Mouse (Mus musculus) kidney, embryonic 15.5 days (tissue): ENCODE measurements around the gene Fam178b. TPM values are rescaled to one million over a fixed set of nuclear protein-coding genes. Genes with fewer than 3 reads are reported as not detected.
A peak's percentile ranks its signal among the peaks of the same experiment; 100 is the strongest.

Experiments
- ATAC-seq: fragments of 200-750 bp; cut with Nextera tagmentation; replicated peaks from 2 replicates; pipeline ENCODE4 v1.8.0; 2017; ENCODE audit warnings: moderate TSS enrichment; ENCODE audit not compliant: low FRiP score
- H3K27ac ChIP-seq: fragments of 300-500 bp; sonication (generic); 2 replicates; pipeline ENCODE4 v1.5.1; 2015; ENCODE audit warnings: mild to moderate bottlenecking, inconsistent platforms
- H3K27me3 ChIP-seq: fragments of 300-500 bp; sonication (generic); 2 replicates; pipeline ENCODE4 v1.6.1; 2015; ENCODE audit warnings: inconsistent platforms
- H3K36me3 ChIP-seq: fragments of 300-500 bp; sonication (generic); 2 replicates; pipeline ENCODE4 v1.6.1; 2015; ENCODE audit warnings: inconsistent platforms
- H3K4me1 ChIP-seq: fragments of 300-500 bp; sonication (generic); 2 replicates; pipeline ENCODE4 v1.6.1; 2015; ENCODE audit warnings: inconsistent platforms
- H3K4me2 ChIP-seq: fragments of 300-500 bp; sonication (generic); 2 replicates; pipeline ENCODE4 v1.6.1; 2015; ENCODE audit warnings: moderate library complexity, mild to moderate bottlenecking, inconsistent platforms
- H3K4me3 ChIP-seq: fragments of 300-500 bp; sonication (generic); replicated peaks from 2 replicates; pipeline ENCODE4 v1.5.1; 2015; ENCODE audit warnings: mild to moderate bottlenecking, inconsistent platforms
- H3K9ac ChIP-seq: fragments of 300-500 bp; sonication (generic); 2 replicates; pipeline ENCODE4 v1.6.1; 2015; ENCODE audit warnings: mild to moderate bottlenecking, inconsistent platforms
- H3K9me3 ChIP-seq: fragments of 300-500 bp; sonication (generic); replicated peaks from 2 replicates; pipeline ENCODE4 v1.6.1; 2016; ENCODE audit warnings: inconsistent platforms
- WGBS: fragments of 180-500 bp; shearing (Covaris S2); methylation state at CpG from one replicate; pipeline ENCODE4 v1.1.7; 2015; ENCODE audit warnings: mixed read lengths; 5-methylcytosine and 5-hydroxymethylcytosine counted together
- polyA plus RNA-seq: library from polyadenylated mRNA; unstranded; fragments of >200 nt; fragmentation: Nextera tagmentation; extraction: Ambion mirVana; gene quantifications from 2 replicates; pipeline ENCODE4 v1.2.1, GENCODE M21; 2015

Gene Fam178b
- polyA plus RNA-seq, 1 experiment from 2014 or later = 1.3 TPM

DNA sequence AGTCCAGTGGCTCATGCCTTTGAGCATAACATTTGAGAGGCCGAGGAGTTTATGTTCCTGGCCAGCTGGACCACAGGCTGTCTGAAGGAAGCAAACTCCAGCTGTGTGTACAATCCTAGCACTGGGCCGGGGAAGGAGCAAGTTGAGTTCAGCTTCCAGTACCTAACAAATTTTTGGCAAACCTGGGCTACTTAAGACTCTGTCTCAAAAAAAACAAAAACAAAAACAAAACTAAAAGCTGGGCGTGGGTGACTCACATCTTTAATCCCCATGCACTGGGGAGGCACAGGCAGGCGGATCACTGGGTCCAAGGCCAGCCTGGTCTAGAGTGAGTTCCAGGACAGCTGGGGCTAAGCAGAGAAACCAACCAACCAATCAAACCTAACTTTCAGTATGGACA, 114.2 kb downstream of the Fam178b start:
- Histone ChIP-seq H3K36me3 (no peaks in the 10 kb centered on the region), H3K9ac (no peak overlapping the region), H3K9me3 (no peaks in the 10 kb centered on the region), H3K27me3 (no peaks in the 10 kb centered on the region), H3K4me2 (0 out of 2 replicates have a peak overlapping the region, but pooled peaks have one; percentile 22), H3K4me1 (peaks cover 87% of the 10 kb centered on the region), H3K4me3 (no peak overlapping the region), H3K27ac (peak overlapping the region; percentile 92)
- 55% methylated on average over 4 of the region's 4 CpGs for WGBS
- ATAC-seq = no peak

DNA sequence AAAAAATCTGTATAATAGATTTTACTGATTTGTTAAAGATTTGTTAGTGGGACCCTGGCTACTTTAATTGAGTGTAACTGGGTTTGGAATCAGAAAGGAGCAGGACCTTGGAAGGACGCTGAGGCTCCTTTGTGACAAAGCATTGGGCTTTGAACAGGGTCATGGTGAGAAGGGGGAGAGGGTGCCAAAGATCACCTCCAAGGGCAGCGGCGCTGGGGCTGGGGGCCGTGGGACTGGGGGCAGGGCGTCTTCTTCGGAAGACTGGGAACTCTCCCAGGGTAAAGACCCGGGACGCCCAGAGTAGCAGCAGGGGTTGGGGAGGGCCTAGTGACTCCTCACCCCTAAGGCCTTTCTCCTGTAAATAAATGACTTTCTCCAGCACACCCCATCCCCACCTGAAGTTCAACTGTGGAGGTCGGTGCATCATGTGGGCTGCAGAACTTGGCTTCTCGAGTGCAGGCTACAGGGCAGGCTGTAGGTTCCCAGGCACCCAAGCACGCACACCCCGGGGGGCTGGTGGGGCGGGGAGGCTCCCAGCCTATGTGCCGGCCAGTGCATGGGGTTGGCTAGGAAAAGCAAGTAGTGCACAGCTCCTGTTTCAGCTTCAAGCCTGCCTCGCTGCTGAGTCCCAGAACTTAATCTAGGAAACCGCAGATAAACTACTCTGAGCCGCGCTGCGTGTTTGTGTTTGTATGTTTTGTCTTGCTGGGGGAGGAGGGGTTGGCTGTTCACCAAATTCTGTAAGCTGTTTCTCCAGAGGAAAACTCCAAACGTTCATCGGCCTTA, 115.0 kb downstream of the Fam178b start:
- peak overlapping the region; percentile 22 for H3K4me2 ChIP-seq
- no peak overlapping the region for H3K4me3 ChIP-seq
- ATAC-seq = peak; percentile 75
- peaks cover 87% of the 10 kb centered on the region for H3K4me1 ChIP-seq
- H3K36me3 ChIP-seq = no peaks in the 10 kb centered on the region
- peak overlapping the region; percentile 92 for H3K27ac ChIP-seq
- 28% methylated on average over 21 of the region's 21 CpGs for WGBS
- H3K9ac ChIP-seq = no peak overlapping the region
- no peaks in the 10 kb centered on the region for H3K9me3 ChIP-seq
- no peaks in the 10 kb centered on the region for H3K27me3 ChIP-seq

DNA sequence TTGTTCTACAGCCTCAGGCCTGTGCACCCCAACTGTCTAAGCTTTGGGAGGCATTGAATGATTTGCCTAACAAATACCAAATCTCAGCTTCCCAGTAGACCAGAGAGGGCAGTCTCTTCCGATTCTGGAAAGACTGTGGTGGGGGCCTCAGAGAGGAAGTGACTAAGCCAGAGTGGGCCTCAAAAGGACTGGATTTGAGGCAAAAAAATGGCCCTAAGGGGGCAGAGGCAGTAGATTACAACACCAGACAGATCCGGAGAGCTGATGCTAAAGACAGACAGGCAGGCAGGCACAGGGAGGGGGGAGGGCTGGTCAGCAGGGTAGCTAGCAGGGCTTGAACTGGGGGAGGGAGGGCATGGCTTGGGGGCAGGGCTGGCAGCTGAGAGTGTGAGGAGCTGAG, 116.6 kb downstream of the Fam178b start:
- no peak overlapping the region for H3K4me3 ChIP-seq
- peaks cover 87% of the 10 kb centered on the region for H3K4me1 ChIP-seq
- no peaks in the 10 kb centered on the region for H3K27me3 ChIP-seq
- peak overlapping the region; percentile 43; the same call in 1 of the 2 replicates for H3K27ac ChIP-seq
- H3K9ac ChIP-seq = no peak overlapping the region
- H3K9me3 ChIP-seq = no peaks in the 10 kb centered on the region
- H3K4me2 ChIP-seq = no peak overlapping the region
- no peaks in the 10 kb centered on the region for H3K36me3 ChIP-seq
- 14% methylated on average over 2 of the region's 2 CpGs for WGBS
- no peak for ATAC-seq

DNA sequence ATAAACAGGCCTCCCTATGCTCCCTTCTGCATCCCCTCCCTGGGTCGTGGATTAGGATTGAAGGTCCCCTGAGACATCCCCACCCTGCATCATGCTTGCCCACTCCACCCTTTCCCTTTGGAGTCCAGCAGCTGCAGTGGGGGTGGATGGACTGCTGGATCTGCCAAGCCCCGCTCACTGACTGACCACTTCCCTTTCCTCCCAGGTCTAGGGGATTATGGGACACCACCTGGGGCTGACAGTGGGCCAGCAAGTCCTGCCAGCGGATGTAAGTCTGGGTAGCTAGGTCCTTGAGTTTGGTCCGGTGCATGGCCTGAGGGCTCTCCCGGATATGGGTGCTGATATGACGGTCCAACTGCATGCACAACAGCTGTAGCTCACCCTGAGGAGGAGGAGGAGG, 118.9 kb downstream of the Fam178b start:
- Histone ChIP-seq H3K4me2 (no peak overlapping the region), H3K4me1 (peaks cover 86% of the 10 kb centered on the region), H3K4me3 (no peak overlapping the region), H3K36me3 (no peaks in the 10 kb centered on the region), H3K9me3 (no peaks in the 10 kb centered on the region), H3K9ac (no peak overlapping the region), H3K27ac (0 out of 2 replicates have a peak overlapping the region, but pooled peaks have one; percentile 41), H3K27me3 (no peaks in the 10 kb centered on the region)
- no peak for ATAC-seq
- WGBS = 64% methylated on average over 6 of the region's 6 CpGs

DNA sequence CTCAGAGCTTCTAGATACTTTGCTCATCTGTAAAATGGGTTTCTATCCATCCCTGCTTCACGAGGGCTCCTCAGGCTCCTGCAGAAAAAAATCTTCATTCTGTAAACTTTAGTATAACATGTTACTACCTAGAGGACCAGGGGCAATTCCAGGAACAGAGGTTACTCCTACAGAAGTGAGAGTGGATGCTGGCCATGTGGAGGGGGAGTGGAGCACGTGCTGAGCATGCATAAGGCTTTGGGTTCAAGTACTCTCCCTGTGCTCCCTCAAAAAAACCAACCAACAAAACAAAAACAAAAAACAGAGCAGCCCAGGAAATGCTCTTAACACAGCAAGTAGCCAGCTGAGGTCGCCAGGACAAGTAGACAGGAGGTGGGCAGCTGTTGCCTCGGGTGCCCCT, 119.4 kb downstream of the Fam178b start:
- Histone ChIP-seq H3K9me3 (no peaks in the 10 kb centered on the region), H3K27ac (peak overlapping the region; percentile 100), H3K27me3 (no peaks in the 10 kb centered on the region), H3K9ac (no peak overlapping the region), H3K4me1 (peaks cover 86% of the 10 kb centered on the region), H3K4me2 (no peak overlapping the region), H3K36me3 (no peaks in the 10 kb centered on the region), H3K4me3 (no peak overlapping the region)
- 49% methylated on average over 4 of the region's 4 CpGs for WGBS
- ATAC-seq = no peak

DNA sequence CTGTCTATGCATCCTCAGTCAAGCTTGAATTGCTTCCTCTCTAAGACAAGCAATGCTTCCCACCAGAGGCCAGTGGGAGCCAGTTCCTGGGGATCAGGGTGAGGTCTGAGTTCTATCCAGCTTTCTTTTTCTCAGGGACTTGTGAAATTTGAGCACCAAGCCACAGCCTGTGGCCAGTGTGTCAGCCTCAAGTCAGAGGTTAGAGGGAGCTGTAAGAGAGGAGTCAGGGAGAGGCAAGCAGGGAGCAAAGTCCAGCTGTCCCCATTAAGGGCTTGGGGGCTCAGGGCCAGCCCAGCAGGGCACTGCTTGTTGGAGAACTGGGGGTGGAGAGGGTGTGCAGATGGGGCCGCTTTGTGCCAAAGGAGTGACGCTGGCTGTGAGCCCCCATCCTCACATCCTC, 119.8 kb downstream of the Fam178b start:
- 42% methylated on average over 2 of the region's 2 CpGs for WGBS
- peak; percentile 20 for ATAC-seq
- Histone ChIP-seq H3K4me3 (no peak overlapping the region), H3K9ac (no peak overlapping the region), H3K9me3 (no peaks in the 10 kb centered on the region), H3K4me2 (no peak overlapping the region), H3K27ac (peak overlapping the region; percentile 100), H3K4me1 (peaks cover 85% of the 10 kb centered on the region), H3K27me3 (no peaks in the 10 kb centered on the region), H3K36me3 (no peaks in the 10 kb centered on the region)

DNA sequence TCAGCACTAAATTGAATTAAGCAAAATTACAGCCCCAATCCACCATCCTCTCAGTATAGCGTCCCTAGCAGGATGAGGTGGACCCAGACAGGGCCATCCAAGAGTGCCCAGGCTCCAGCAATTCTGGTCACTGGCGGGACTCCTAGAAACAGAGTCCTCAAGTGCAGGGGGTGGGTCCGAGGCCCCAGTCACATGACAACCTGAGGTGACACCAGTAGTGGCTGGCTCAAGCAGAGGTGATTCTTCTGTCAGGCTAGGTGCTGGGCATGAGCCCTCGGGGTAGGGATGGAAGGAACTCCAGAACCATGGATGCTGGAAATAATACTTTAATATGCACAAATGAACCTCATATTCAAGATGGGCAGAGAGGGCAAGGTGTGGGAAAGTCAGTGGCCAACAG, 120.6 kb downstream of the Fam178b start:
- no peak for ATAC-seq
- Histone ChIP-seq H3K4me3 (no peak overlapping the region), H3K4me2 (no peak overlapping the region), H3K36me3 (no peaks in the 10 kb centered on the region), H3K27me3 (no peaks in the 10 kb centered on the region), H3K9ac (no peak overlapping the region), H3K27ac (peak overlapping the region; percentile 100; the same call in 1 of the 2 replicates), H3K9me3 (no peaks in the 10 kb centered on the region), H3K4me1 (peaks cover 77% of the 10 kb centered on the region)
- WGBS = 56% methylated on average over 4 of the region's 4 CpGs

DNA sequence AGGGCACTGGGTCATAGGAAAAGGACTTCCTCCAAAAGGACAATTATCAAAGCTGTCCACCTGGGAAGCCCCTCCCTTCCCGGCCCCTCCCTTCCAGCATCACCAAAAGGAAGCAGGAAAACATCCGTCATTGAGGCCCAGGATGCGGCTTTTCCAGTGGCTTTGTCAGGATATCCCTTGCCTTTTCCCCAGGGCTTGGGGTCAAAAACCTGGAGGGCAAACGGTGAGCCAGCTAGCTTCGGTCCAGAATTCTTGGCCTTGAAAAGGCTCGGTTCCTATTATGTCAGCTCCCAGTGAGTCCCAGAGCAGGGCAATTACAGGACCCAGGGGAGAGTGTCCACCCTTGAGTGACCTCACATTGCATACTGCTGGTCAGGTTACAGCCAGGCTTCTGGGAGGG, 122.1 kb downstream of the Fam178b start:
- H3K9me3 ChIP-seq = no peaks in the 10 kb centered on the region
- H3K4me3 ChIP-seq = no peak overlapping the region
- H3K27ac ChIP-seq = peak overlapping the region; percentile 100
- WGBS = 24% methylated on average over 6 of the region's 6 CpGs
- no peak overlapping the region for H3K9ac ChIP-seq
- H3K36me3 ChIP-seq = no peaks in the 10 kb centered on the region
- peaks cover 69% of the 10 kb centered on the region for H3K4me1 ChIP-seq
- peak overlapping the region; percentile 17; the same call in 1 of the 2 replicates for H3K4me2 ChIP-seq
- no peaks in the 10 kb centered on the region for H3K27me3 ChIP-seq
- ATAC-seq = no peak

DNA sequence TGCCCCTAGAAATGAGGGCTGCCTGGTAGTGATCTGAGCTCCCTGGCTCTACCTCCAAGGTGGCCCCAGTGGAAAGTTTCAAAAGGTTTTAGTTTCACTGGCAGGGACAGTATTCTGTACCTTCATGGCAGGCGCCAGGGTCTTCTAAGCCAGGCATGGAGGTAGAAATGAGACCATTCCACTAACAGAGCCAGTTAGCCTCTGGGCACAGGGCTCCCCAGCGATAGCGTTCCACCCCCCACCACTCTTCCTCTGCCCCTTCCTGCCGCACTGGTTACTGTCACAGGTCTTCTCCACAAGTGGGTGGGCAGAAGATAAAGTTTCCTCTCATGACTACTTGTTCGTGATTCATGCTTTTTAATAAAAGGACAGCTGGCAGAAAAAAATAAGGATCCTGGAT, 123.1 kb downstream of the Fam178b start:
- no peaks in the 10 kb centered on the region for H3K27me3 ChIP-seq
- peaks cover 76% of the 10 kb centered on the region for H3K4me1 ChIP-seq
- ATAC-seq = no peak
- H3K4me2 ChIP-seq = peak overlapping the region; percentile 85; the same call in 1 of the 2 replicates
- H3K4me3 ChIP-seq = no peak overlapping the region
- no peaks in the 10 kb centered on the region for H3K9me3 ChIP-seq
- H3K27ac ChIP-seq = peak overlapping the region; percentile 100
- WGBS = 49% methylated on average over 5 of the region's 5 CpGs
- peaks cover 6% of the 10 kb centered on the region for H3K36me3 ChIP-seq
- H3K9ac ChIP-seq = no peak overlapping the region

DNA sequence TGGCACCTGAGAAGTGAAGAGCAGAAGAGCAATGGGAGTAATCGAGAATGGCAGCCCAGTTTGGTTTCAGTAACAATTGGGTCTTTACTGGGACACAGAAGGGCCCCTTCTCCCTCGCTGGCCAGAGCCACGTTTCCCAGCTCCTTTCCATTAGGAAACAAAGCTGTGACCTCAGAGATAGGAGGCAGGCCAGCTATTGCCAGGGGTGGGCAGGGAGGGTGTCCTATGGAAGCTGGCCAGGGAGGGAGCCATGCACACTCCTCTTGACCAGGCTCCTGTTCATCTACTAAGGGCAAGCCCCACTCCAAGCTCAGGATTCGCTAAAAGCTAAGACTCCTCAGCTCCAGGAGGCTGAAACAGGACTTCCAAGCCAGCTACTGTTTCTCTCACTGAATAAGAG, 123.7 kb downstream of the Fam178b start:
- Histone ChIP-seq H3K4me3 (peak overlapping the region; percentile 91), H3K9ac (peak overlapping the region; percentile 96), H3K36me3 (peaks cover 12% of the 10 kb centered on the region), H3K27ac (peak overlapping the region; percentile 100), H3K4me1 (peaks cover 77% of the 10 kb centered on the region), H3K9me3 (no peaks in the 10 kb centered on the region), H3K4me2 (peak overlapping the region; percentile 85), H3K27me3 (no peaks in the 10 kb centered on the region)
- WGBS = 15% methylated on average over 4 of the region's 4 CpGs
- ATAC-seq = no peak

DNA sequence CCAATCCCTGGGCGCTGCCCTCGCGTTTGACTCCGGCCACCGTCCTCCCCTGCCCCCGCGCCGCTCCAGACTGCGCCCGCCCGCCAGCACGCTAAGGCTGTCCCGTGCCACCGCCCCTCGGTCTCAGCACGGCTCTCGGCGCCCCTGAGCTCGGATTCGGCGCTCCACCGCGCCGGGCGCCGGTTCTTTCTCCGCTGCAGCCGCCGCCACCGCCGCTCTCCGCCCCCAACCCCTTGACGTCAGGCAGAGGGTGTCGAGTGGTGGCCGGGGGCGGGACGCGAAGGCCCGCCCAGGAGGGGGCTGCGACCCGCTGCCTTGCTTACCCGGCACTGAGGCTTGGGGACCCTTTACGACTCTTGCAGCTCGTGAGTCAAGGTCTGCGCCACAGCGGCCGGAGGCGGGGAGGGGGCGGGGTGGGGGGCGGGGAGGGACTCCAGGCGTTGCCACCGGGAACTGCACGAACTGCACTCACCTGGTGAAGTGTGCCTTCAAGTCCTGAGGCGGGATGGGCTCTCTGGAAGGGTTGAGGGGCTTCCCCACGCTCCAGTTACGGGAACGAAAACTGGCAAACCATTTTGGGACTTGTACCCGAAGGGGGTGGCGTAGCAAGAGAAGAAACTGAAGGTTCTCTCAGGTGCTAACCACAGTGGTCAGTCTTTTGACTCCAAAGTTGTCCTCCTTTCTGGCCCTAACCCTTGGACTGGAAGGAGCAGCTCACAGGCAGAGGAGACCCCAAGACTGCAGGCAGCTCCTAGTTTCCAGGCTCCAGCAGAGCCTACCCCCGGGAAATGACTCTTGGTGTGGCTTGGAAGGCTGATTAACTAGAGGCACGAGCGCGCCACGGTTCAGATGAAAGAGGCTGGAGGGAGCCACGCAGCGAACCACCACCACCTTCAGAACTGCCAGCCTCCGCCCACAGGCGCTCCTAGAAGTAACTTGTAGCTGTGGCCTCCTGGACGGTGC, 124.7 kb downstream of the Fam178b start, which contains the start of gene Sema4c:
Gene Sema4c (minus strand): TSS at position 319 of the 963 bp plus-strand sequence.
- WGBS = under 1% methylated on average over 67 of the region's 69 CpGs
- peaks cover 77% of the 10 kb centered on the region for H3K4me1 ChIP-seq
- peak; percentile 66 for ATAC-seq

More for the DNA sequence above, 124.7 kb downstream of the Fam178b start, which contains the start of gene Sema4c:
- peaks cover 22% of the 10 kb centered on the region for H3K36me3 ChIP-seq
- H3K27ac ChIP-seq = peak within 1 kb of the TSS; percentile 100
- H3K4me3 ChIP-seq = peak within 1 kb of the TSS; percentile 91
- H3K9ac ChIP-seq = peak within 1 kb of the TSS; percentile 96
- no peaks in the 10 kb centered on the region for H3K27me3 ChIP-seq
- H3K9me3 ChIP-seq = no peaks in the 10 kb centered on the region
- H3K4me2 ChIP-seq = peak within 1 kb of the TSS; percentile 85
